Mouse (Mus musculus) liver, postnatal 0 days (tissue): ENCODE data around the gene Defa37. TPM values are rescaled to one million over a fixed set of nuclear protein-coding genes. Genes with fewer than 3 reads are reported as not detected.
"Not testable (repeated sequence)": the region's sequence is repeated elsewhere in the genome, so short reads cannot be mapped to it uniquely, and the experiment has no call there.

Experiments
- ATAC-seq: fragments of 200-750 bp; cut with Nextera tagmentation; 2 replicates; pipeline ENCODE4 v1.8.0; 2017; ENCODE audit warnings: mild to moderate bottlenecking, moderate library complexity
- DNase-seq: peaks from one replicate; pipeline ENCODE4 v3.0.0-alpha.2; 2016
- H3K27ac ChIP-seq: fragments of 300-500 bp; sonication (generic); 2 replicates; pipeline ENCODE4 v1.5.1; 2014; ENCODE audit warnings: antibody characterized with exemption, moderate library complexity, mild to moderate bottlenecking, low read depth
- H3K27me3 ChIP-seq: fragments of 300-500 bp; sonication (generic); 2 replicates; pipeline ENCODE4 v1.6.1; 2014; ENCODE audit warnings: low read length, control low read depth, mixed read lengths; ENCODE audit not compliant: insufficient read depth
- H3K36me3 ChIP-seq: fragments of 300-500 bp; sonication (generic); replicated peaks from 2 replicates; pipeline ENCODE4 v1.6.1; 2014; ENCODE audit warnings: mild to moderate bottlenecking, control low read depth, low read length, moderate library complexity, mixed read lengths; ENCODE audit not compliant: insufficient read depth
- H3K4me1 ChIP-seq: fragments of 300-500 bp; sonication (generic); 2 replicates; pipeline ENCODE4 v1.6.1; 2014; ENCODE audit warnings: antibody characterized with exemption, mild to moderate bottlenecking, control low read depth; ENCODE audit not compliant: insufficient read depth
- H3K4me2 ChIP-seq: fragments of 300-500 bp; sonication (generic); 2 replicates; pipeline ENCODE4 v1.6.1; 2014; ENCODE audit warnings: low read depth, mild to moderate bottlenecking, low read length, moderate library complexity, mixed read lengths
- H3K4me3 ChIP-seq: fragments of 300-500 bp; sonication (generic); 2 replicates; pipeline ENCODE4 v1.5.1; 2014; ENCODE audit warnings: low read depth, low read length
- H3K9ac ChIP-seq: fragments of 300-500 bp; sonication (generic); replicated peaks from 2 replicates; pipeline ENCODE4 v1.6.1; 2014; ENCODE audit warnings: mild to moderate bottlenecking, moderate library complexity
- H3K9me3 ChIP-seq: fragments of 300-500 bp; sonication (generic); 2 replicates; pipeline ENCODE4 v1.6.1; 2016; ENCODE audit warnings: mild to moderate bottlenecking, control low read depth, low read length, mixed read lengths
- WGBS: fragments of 180-500 bp; shearing (Covaris S2); extraction: QIAGEN DNeasy Blood & Tissue Kit; methylation state at CpG from one replicate; pipeline ENCODE4 v1.1.7; 2014; ENCODE audit not compliant: insufficient replicate concordance; 5-methylcytosine and 5-hydroxymethylcytosine counted together
- polyA plus RNA-seq: library from polyadenylated mRNA; unstranded; fragments of >200 nt; fragmentation: Nextera tagmentation; extraction: Ambion mirVana; gene quantifications from 2 replicates; pipeline ENCODE4 v1.2.1, GENCODE M21; 2015

The Defa37 gene
- not detected in 2 replicates for polyA plus RNA-seq

GRCm38 (mm10) chr8:21565086-21565485 is at the start of gene Defa37:
TSS of gene Defa37 (plus strand) at chr8:21565386.
- not testable (repeated sequence) for H3K36me3 ChIP-seq, ATAC-seq
- no CpG with 5 or more reads among the region's 1 CpGs for WGBS

GRCm38 (mm10) chr8:21528732-21529131 is 36.5 kb upstream of the Defa37 start, which contains the start of gene Defa32:
TSS of gene Defa32 (plus strand) at chr8:21529032.
- not testable (repeated sequence) for ATAC-seq

More at GRCm38 (mm10) chr8:21565086-21565485, at the start of gene Defa37:
- H3K9ac ChIP-seq, H3K9me3 ChIP-seq, H3K27ac ChIP-seq, H3K4me2 ChIP-seq, H3K4me1 ChIP-seq, H3K27me3 ChIP-seq, DNase-seq, H3K4me3 ChIP-seq: not testable (repeated sequence)

GRCm38 (mm10) chr8:21582706-21583105 is 17.5 kb downstream of the Defa37 start, which contains the start of gene Defa28:
TSS of gene Defa28 (plus strand) at chr8:21583006.
- DNase-seq, H3K4me2 ChIP-seq: not testable (repeated sequence)
- WGBS = no CpG with 5 or more reads among the region's 1 CpGs

More at GRCm38 (mm10) chr8:21528732-21529131, 36.5 kb upstream of the Defa37 start, which contains the start of gene Defa32:
- not testable (repeated sequence) for H3K9me3 ChIP-seq, H3K27ac ChIP-seq, H3K4me3 ChIP-seq, H3K36me3 ChIP-seq, H3K9ac ChIP-seq, H3K27me3 ChIP-seq, H3K4me1 ChIP-seq, H3K4me2 ChIP-seq, DNase-seq
- no CpG with 5 or more reads among the region's 2 CpGs for WGBS

GRCm38 (mm10) chr8:21594408-21594807 is 29.2 kb downstream of the Defa37 start, which contains the start of gene Gm7861:
TSS of gene Gm7861 (minus strand) at chr8:21594508.
- DNase-seq, ATAC-seq, H3K4me1 ChIP-seq, H3K9ac ChIP-seq, H3K4me3 ChIP-seq, H3K9me3 ChIP-seq, H3K4me2 ChIP-seq, H3K27ac ChIP-seq, H3K36me3 ChIP-seq, H3K27me3 ChIP-seq: not testable (repeated sequence)
- no CpG with 5 or more reads among the region's 1 CpGs for WGBS

More at GRCm38 (mm10) chr8:21582706-21583105, 17.5 kb downstream of the Defa37 start, which contains the start of gene Defa28:
- H3K27me3 ChIP-seq, H3K9ac ChIP-seq, H3K9me3 ChIP-seq, ATAC-seq, H3K27ac ChIP-seq, H3K36me3 ChIP-seq, H3K4me1 ChIP-seq, H3K4me3 ChIP-seq: not testable (repeated sequence)

Other genes with a start within 250 kb of the Defa37 start
- not detected in 2 replicates for gene Defa27, start 249.8 kb upstream of the Defa37 start, polyA plus RNA-seq
- gene Defa29, start 238.4 kb upstream of the Defa37 start, polyA plus RNA-seq = not detected in 2 replicates
- gene Defa2, start 186.9 kb upstream of the Defa37 start, polyA plus RNA-seq = not detected in 2 replicates
- gene Defa33, start 173.6 kb upstream of the Defa37 start, polyA plus RNA-seq = not detected in 2 replicates
- gene Defa36, start 138.0 kb upstream of the Defa37 start, polyA plus RNA-seq = not detected in 2 replicates
- gene Gm7849, start 108.8 kb upstream of the Defa37 start, polyA plus RNA-seq = not detected in 2 replicates
- gene Defa20, start 56.1 kb upstream of the Defa37 start, polyA plus RNA-seq = not detected in 2 replicates
- not detected in 2 replicates for gene Defa32, start 36.4 kb upstream of the Defa37 start, polyA plus RNA-seq
- gene Defa28, start 17.6 kb downstream of the Defa37 start, polyA plus RNA-seq = not detected in 2 replicates
- not detected in 2 replicates for gene Gm7861, start 29.1 kb downstream of the Defa37 start, polyA plus RNA-seq
- not detected in 2 replicates for gene Defa26, start 52.8 kb downstream of the Defa37 start, polyA plus RNA-seq
- gene Defa17, start 90.4 kb downstream of the Defa37 start, polyA plus RNA-seq = not detected in 2 replicates
- gene Defa34, start 100.4 kb downstream of the Defa37 start, polyA plus RNA-seq = not detected in 2 replicates
- not detected in 2 replicates for gene AY761184, start 138.3 kb downstream of the Defa37 start, polyA plus RNA-seq
- not detected in 2 replicates for gene Defa24, start 169.1 kb downstream of the Defa37 start, polyA plus RNA-seq